ENCODE assay signal across 12 mouse cellular contexts in genomic region chr1:153410915-153411314, GRCm38 (mm10). TPM values are rescaled to one million over a fixed set of nuclear protein-coding genes. Genes with fewer than 3 reads are reported as not detected.
"Had no signal": no experiment of that assay in that cellular context is flagged by ENCODE, and none has a peak within 500 bp of the region (broad histone marks: within the 10 kb centered on the region; RNA-seq: fewer than 3 reads in every experiment).

No protein-coding gene starts in this region.

RNA-seq across cellular contexts. Expression of gene Shcbp1l, which starts 14.0 kb away (rescaled TPM):
- total RNA-seq: gastrocnemius, adult 18-20 months; gastrocnemius, adult 8-10 months; gastrocnemius, postnatal 14 days; gastrocnemius, postnatal 36 days; heart, adult 18-20 months; heart, adult 8-10 months; heart, postnatal 10 days; heart, postnatal 25 days; heart, postnatal 4 days; liver, adult 2 months had no signal
- polyA plus RNA-seq: intestine, embryonic 16.5 days; large intestine, adult 2 months; liver, adult 2 months had no signal
